Mouse (Mus musculus) midbrain, embryonic 15.5 days (tissue): ENCODE results near the gene Mdk. TPM values are rescaled to one million over a fixed set of nuclear protein-coding genes. Genes with fewer than 3 reads are reported as not detected.

Source experiments
- ATAC-seq: fragments of 200-750 bp; cut with Nextera tagmentation; replicated peaks from 2 replicates; pipeline ENCODE4 v1.8.0; 2017; ENCODE audit warnings: moderate TSS enrichment
- H3K27ac ChIP-seq: fragments of 300-500 bp; sonication (generic); 2 replicates; pipeline ENCODE4 v1.5.1; 2015; ENCODE audit warnings: mild to moderate bottlenecking, inconsistent platforms
- H3K27me3 ChIP-seq: fragments of 300-500 bp; sonication (generic); replicated peaks from 2 replicates; pipeline ENCODE4 v1.6.1; 2015; ENCODE audit warnings: inconsistent platforms
- H3K36me3 ChIP-seq: fragments of 300-500 bp; sonication (generic); replicated peaks from 2 replicates; pipeline ENCODE4 v1.6.1; 2015; ENCODE audit warnings: inconsistent platforms
- H3K4me1 ChIP-seq: fragments of 300-500 bp; sonication (generic); 2 replicates; pipeline ENCODE4 v1.6.1; 2015; ENCODE audit warnings: inconsistent platforms
- H3K4me2 ChIP-seq: fragments of 300-500 bp; sonication (generic); 2 replicates; pipeline ENCODE4 v1.6.1; 2015; ENCODE audit warnings: inconsistent platforms, mild to moderate bottlenecking, moderate library complexity
- H3K4me3 ChIP-seq: fragments of 300-500 bp; sonication (generic); 2 replicates; pipeline ENCODE4 v1.5.1; 2015; ENCODE audit warnings: mild to moderate bottlenecking, inconsistent platforms
- H3K9ac ChIP-seq: fragments of 300-500 bp; sonication (generic); 2 replicates; pipeline ENCODE4 v1.6.1; 2015; ENCODE audit warnings: mild to moderate bottlenecking, inconsistent platforms
- H3K9me3 ChIP-seq: fragments of 300-500 bp; sonication (generic); 2 replicates; pipeline ENCODE4 v1.6.1; 2016; ENCODE audit warnings: inconsistent platforms
- WGBS: fragments of 180-500 bp; shearing (Covaris S2); methylation state at CpG from one replicate; pipeline ENCODE4 v1.1.7; 2015; ENCODE audit warnings: mixed read lengths; 5-methylcytosine and 5-hydroxymethylcytosine counted together
- polyA plus RNA-seq: library from polyadenylated mRNA; unstranded; fragments of >200 nt; fragmentation: Nextera tagmentation; extraction: Ambion mirVana; gene quantifications from 2 replicates; pipeline ENCODE4 v1.2.1, GENCODE M21; 2015

The Mdk gene
- polyA plus RNA-seq, 1 experiment from 2014 or later = 132 TPM

DNA sequence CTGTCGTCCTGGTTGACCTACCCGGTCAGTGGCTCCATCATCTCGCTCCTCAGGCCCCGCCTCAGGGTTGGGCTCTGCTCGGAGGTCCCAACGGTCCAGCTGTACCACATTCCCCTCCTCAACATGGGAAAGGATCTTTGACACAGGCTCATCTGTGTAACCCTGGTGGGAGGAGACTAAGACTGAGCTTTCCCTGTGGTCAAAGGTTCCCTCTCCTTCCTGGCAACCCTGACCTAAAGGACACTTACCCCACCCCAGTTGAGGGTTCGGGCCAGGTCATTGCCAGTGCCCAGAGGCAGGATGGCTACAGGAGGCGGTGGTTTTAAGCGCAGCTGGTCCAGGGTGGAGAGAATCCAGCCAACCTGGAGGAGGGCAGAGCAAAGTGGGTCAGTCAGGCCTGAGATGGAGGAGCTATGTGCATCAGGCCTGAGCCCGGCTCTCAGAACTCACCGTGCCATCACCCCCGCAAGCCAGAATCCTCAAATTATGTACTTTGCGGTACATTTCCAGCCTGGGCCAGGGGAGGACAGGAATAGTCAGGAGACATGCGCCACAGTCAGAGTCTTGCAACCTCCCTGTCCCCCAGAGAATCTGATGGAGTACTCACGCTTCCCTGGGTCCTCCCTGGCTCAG lies 7.3 kb upstream of the Mdk start:
- no peaks in the 10 kb centered on the region for H3K9me3 ChIP-seq
- no peak overlapping the region for H3K4me3 ChIP-seq
- peaks cover 20% of the 10 kb centered on the region for H3K36me3 ChIP-seq
- 80% methylated on average over 15 of the region's 15 CpGs for WGBS
- no peak overlapping the region for H3K9ac ChIP-seq
- H3K4me2 ChIP-seq = no peak overlapping the region
- ATAC-seq = no peak
- H3K4me1 ChIP-seq = peaks cover 3% of the 10 kb centered on the region; the same call in 1 of the 2 replicates
- H3K27ac ChIP-seq = no peak overlapping the region
- no peaks in the 10 kb centered on the region for H3K27me3 ChIP-seq

GRCm38 (mm10) chr2:91936154-91936553 lies 4.1 kb upstream of the Mdk start:
- Histone ChIP-seq H3K9ac (no peak overlapping the region), H3K36me3 (peaks cover 20% of the 10 kb centered on the region), H3K9me3 (no peaks in the 10 kb centered on the region), H3K27ac (no peak overlapping the region), H3K4me3 (no peak overlapping the region), H3K4me2 (no peak overlapping the region), H3K4me1 (peaks cover 19% of the 10 kb centered on the region), H3K27me3 (no peaks in the 10 kb centered on the region)
- 89% methylated on average over 7 of the region's 7 CpGs for WGBS
- ATAC-seq = no peak

GRCm38 (mm10) chr2:91934826-91935525 lies 2.9 kb upstream of the Mdk start:
- WGBS = 90% methylated on average over 9 of the region's 9 CpGs
- H3K4me2 ChIP-seq = no peak overlapping the region
- no peak overlapping the region for H3K4me3 ChIP-seq
- peaks cover 20% of the 10 kb centered on the region for H3K36me3 ChIP-seq
- H3K27me3 ChIP-seq = no peaks in the 10 kb centered on the region
- no peaks in the 10 kb centered on the region for H3K9me3 ChIP-seq
- no peak for ATAC-seq
- H3K27ac ChIP-seq = no peak overlapping the region
- peaks cover 29% of the 10 kb centered on the region for H3K4me1 ChIP-seq
- H3K9ac ChIP-seq = no peak overlapping the region

DNA sequence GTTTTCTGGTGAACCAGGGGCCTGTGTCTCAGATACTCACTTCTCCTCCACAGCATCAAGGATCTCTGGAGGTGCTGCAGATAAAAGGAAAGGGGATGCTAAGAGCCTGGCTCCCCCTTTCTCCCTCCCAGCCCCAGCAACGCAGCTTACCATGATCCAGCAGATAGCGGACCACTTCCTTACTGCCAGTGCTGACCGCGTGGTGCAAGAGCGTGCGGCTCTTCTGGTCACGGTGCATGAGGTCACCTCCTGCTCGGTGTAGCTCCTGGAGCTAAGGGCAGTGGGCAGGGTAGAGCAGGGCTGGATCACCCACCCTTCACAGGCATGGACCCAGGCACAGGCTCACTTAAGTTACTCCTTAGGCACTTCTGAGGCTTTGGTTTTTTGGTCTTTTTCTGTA lies 1.9 kb upstream of the Mdk start:
- Histone ChIP-seq H3K4me3 (no peak overlapping the region), H3K9ac (no peak overlapping the region), H3K4me2 (no peak overlapping the region), H3K4me1 (peaks cover 32% of the 10 kb centered on the region), H3K27ac (no peak overlapping the region), H3K27me3 (no peaks in the 10 kb centered on the region), H3K36me3 (peaks cover 20% of the 10 kb centered on the region), H3K9me3 (no peaks in the 10 kb centered on the region)
- 72% methylated on average over 8 of the region's 8 CpGs for WGBS
- no peak for ATAC-seq

DNA sequence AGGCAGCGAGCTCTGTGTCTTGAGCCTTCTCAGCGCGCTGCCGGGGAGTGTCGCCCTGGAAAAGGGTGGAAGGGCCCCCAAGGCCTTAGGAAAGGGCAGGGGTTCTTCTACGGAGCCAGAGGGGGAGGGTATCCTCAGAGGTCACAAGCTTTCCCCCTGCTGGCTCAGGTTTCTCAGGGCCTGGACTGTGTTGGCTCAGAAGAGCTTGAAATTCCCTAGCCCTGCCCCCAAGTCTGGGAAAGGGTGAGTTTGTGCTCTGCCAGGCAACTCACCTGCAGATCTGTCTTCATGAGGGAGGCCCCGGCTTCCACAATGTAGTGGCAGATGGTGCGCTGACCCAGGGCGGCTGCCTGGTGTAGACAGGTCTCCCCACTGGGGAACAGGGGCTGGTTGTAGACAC lies 1.4 kb upstream of the Mdk start:
- Histone ChIP-seq H3K4me3 (no peak overlapping the region), H3K27ac (no peak overlapping the region), H3K9ac (no peak overlapping the region), H3K4me2 (no peak overlapping the region), H3K4me1 (peaks cover 32% of the 10 kb centered on the region), H3K9me3 (no peaks in the 10 kb centered on the region), H3K27me3 (no peaks in the 10 kb centered on the region), H3K36me3 (peaks cover 20% of the 10 kb centered on the region)
- 38% methylated on average over 9 of the region's 9 CpGs for WGBS
- ATAC-seq = no peak

DNA sequence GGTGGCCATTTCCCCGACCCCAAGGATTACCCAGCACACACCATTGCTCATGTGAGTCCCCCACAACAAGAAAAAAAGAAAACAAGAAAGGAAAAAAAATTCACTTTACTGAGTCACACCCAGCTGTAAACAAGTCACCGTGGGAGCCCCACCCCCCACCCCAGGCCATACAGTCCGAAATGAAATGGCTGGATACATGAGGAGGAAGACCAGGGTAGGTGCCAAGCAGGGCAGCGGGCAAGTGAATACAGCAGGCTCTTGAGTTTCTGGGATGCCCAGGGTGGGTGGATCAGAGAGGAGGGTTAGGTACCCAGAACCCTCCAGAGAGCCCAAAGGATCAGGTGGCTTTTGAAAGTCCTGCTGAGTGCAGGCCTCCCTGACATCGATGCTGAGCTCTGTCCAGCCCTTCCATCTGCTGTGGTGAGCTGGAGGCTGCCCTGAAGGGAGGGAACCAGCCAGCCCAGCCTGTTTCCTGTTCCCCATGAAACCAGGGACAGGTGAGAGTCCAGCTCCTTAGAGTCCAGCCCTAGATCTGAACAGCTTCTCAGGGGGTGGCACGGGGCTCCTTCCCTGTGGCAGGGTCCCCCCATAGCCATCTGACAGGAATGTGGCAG lies 747 bp upstream of the Mdk start:
- H3K9ac ChIP-seq = no peak overlapping the region
- peaks cover 32% of the 10 kb centered on the region for H3K4me1 ChIP-seq
- H3K4me3 ChIP-seq = no peak overlapping the region
- H3K4me2 ChIP-seq = no peak overlapping the region
- H3K36me3 ChIP-seq = peaks cover 18% of the 10 kb centered on the region
- 20% methylated on average over 6 of the region's 6 CpGs for WGBS
- no peaks in the 10 kb centered on the region for H3K27me3 ChIP-seq
- no peak overlapping the region for H3K27ac ChIP-seq
- no peaks in the 10 kb centered on the region for H3K9me3 ChIP-seq
- ATAC-seq = no peak

- Histone ChIP-seq H3K36me3 (peaks cover 5% of the 10 kb centered on the region; the same call in 1 of the 2 replicates), H3K4me3 (peak overlapping the region; percentile 51), H3K27ac (peak overlapping the region; percentile 67), H3K9ac (peak overlapping the region; percentile 46), H3K4me2 (peak overlapping the region; percentile 82), H3K9me3 (no peaks in the 10 kb centered on the region), H3K4me1 (peaks cover 32% of the 10 kb centered on the region), H3K27me3 (no peaks in the 10 kb centered on the region)
- ATAC-seq = peak; percentile 79
- WGBS = 1% methylated on average over 49 of the region's 50 CpGs
Observed at GRCm38 (mm10) chr2:91931328-91932159, 553 bp downstream of the Mdk start.

GRCm38 (mm10) chr2:91930761-91931291 lies 1.3 kb downstream of the Mdk start:
- H3K27ac ChIP-seq = peak overlapping the region; percentile 67
- 2% methylated on average over 23 of the region's 23 CpGs for WGBS
- 0 out of 2 replicates have a peak, but pooled peaks have one; percentile 2 for ATAC-seq
- H3K4me2 ChIP-seq = peak overlapping the region; percentile 82
- H3K4me1 ChIP-seq = peaks cover 32% of the 10 kb centered on the region
- no peaks in the 10 kb centered on the region for H3K9me3 ChIP-seq
- H3K27me3 ChIP-seq = 0 out of 2 replicates have a peak, but pooled peaks cover 3% of the 10 kb centered on the region
- peak overlapping the region; percentile 46 for H3K9ac ChIP-seq
- peak overlapping the region; percentile 51 for H3K4me3 ChIP-seq
- H3K36me3 ChIP-seq = no peaks in the 10 kb centered on the region

DNA sequence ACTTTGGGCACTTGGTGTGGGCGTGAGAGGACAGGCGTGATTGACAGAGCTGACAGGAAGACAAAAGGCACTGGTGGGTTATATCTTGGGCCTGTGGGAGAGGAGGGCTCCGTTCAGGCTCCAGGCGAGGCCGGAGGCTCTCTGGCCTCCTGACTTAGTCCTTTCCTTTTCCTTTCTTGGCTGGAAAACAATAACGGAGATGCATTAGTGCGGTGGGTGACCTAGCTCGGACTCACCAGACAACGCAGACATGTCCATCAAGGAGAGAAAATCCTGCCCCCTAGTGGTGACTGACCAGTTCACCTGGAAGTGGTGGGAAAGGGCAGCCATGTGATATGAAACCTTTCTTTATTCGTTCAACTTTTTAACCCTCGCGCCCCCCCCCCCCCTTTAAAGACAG lies 2.2 kb downstream of the Mdk start:
- WGBS = 5% methylated on average over 12 of the region's 12 CpGs
- Histone ChIP-seq H3K36me3 (no peaks in the 10 kb centered on the region), H3K9me3 (no peaks in the 10 kb centered on the region), H3K4me2 (peak overlapping the region; percentile 82), H3K27me3 (peaks cover 9% of the 10 kb centered on the region), H3K4me3 (peak overlapping the region; percentile 51), H3K4me1 (peaks cover 32% of the 10 kb centered on the region), H3K9ac (no peak overlapping the region), H3K27ac (no peak overlapping the region)
- ATAC-seq = no peak

- Histone ChIP-seq H3K9me3 (no peaks in the 10 kb centered on the region), H3K4me1 (peaks cover 32% of the 10 kb centered on the region), H3K4me3 (peak overlapping the region; percentile 51), H3K4me2 (peak overlapping the region; percentile 82), H3K27me3 (peaks cover 14% of the 10 kb centered on the region), H3K27ac (no peak overlapping the region), H3K36me3 (no peaks in the 10 kb centered on the region), H3K9ac (no peak overlapping the region)
- ATAC-seq = no peak
- 36% methylated on average over 3 of the region's 3 CpGs for WGBS
Observed at GRCm38 (mm10) chr2:91929455-91929854, 2.6 kb downstream of the Mdk start.

GRCm38 (mm10) chr2:91928534-91929350 lies 3.4 kb downstream of the Mdk start:
- ATAC-seq = no peak
- no peak overlapping the region for H3K27ac ChIP-seq
- no peak overlapping the region for H3K4me2 ChIP-seq
- no peaks in the 10 kb centered on the region for H3K36me3 ChIP-seq
- no peaks in the 10 kb centered on the region for H3K9me3 ChIP-seq
- H3K27me3 ChIP-seq = peaks cover 19% of the 10 kb centered on the region
- no peak overlapping the region for H3K4me3 ChIP-seq
- peaks cover 35% of the 10 kb centered on the region for H3K4me1 ChIP-seq
- H3K9ac ChIP-seq = no peak overlapping the region
- WGBS = 79% methylated on average over 23 of the region's 23 CpGs
